Mouse (Mus musculus): ENCODE results near the gene Rabif. TPM values are rescaled to one million over a fixed set of nuclear protein-coding genes. Genes with fewer than 3 reads are reported as not detected.
"Not testable (repeated sequence)": the region's sequence is repeated elsewhere in the genome, so short reads cannot be mapped to it uniquely, and the experiment has no call there.

Rabif gene
- polyA plus RNA-seq, 1 experiment from 2014 or later: 54.9 TPM

DNA sequence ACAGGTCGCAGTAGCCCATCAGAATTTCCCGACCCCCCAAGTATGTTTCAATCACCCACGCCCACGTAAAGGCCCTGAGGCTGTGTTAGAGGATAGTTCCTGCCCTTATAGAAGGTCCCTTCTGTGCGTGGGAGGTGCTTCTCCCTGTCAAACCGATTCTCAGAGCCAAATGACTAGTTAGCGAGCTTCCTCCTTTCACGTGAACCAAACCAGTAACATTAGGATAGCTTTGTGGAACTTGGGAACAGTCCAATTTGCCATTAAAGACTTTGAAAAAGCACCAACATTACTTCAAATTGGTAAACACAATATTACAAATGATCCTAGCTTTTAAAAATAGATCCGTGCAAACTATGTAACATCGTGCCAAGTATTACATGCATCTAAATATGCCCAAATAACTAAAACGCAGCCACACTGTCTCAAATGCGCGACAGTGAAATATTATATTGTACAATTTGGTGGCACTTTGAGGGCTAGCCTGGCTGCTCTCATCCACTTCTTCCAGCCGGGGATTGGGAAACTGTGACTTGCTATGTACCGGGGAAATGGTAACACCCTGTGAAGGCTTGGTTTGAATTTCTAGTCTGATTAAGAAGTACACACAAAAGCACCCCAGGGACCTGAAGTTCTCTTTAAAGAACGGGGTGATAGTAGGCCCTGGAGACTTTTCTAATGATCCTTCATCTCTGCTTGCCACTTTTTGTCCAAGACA lies 19.6 kb downstream of the Rabif start:
- no peak for ATAC-seq
- peaks cover 40% of the 10 kb centered on the region for H3K27me3 ChIP-seq
- 42% methylated on average over 16 of the region's 16 CpGs for WGBS
- H3K4me2 ChIP-seq (replicated peaks): peak overlapping the region; percentile 65
- peaks cover 28% of the 10 kb centered on the region for H3K4me1 ChIP-seq (replicated peaks)
- peaks cover 6% of the 10 kb centered on the region for H3K36me3 ChIP-seq
- no peak overlapping the region for H3K9ac ChIP-seq (replicated peaks)
- H3K27ac ChIP-seq: no peak overlapping the region
- peak overlapping the region; percentile 36; the same call in 1 of the 2 replicates for H3K4me3 ChIP-seq (replicated peaks)
- H3K9me3 ChIP-seq: no peaks in the 10 kb centered on the region

DNA sequence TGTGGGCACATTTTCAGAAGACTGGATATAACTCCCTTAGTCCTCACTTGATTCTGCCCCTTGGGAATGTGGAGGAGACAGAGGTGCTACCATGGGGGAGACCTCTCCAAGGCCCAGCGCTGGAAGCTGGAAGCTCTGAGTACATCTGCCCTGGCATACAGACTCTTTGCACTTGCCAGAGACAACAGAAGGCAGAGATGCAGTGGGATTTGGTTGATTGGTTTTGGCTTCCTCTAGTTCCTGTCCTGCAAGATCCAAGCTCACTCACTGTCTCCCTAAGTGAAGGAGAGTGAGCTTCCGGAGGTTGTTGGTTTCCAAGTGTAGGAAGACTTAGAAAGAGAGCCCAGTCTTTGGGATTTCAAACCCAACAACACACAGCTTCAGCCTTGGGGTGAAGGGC lies 21.4 kb downstream of the Rabif start:
- ATAC-seq: no peak
- peaks cover 40% of the 10 kb centered on the region for H3K27me3 ChIP-seq
- 78% methylated on average over 2 of the region's 2 CpGs for WGBS
- H3K4me2 ChIP-seq (replicated peaks): no peak overlapping the region
- H3K4me3 ChIP-seq (replicated peaks): no peak overlapping the region
- no peaks in the 10 kb centered on the region for H3K36me3 ChIP-seq
- no peaks in the 10 kb centered on the region for H3K9me3 ChIP-seq
- H3K27ac ChIP-seq: peak overlapping the region; percentile 7; the same call in 1 of the 2 replicates
- peaks cover 28% of the 10 kb centered on the region for H3K4me1 ChIP-seq (replicated peaks)
- no peak overlapping the region for H3K9ac ChIP-seq (replicated peaks)

DNA sequence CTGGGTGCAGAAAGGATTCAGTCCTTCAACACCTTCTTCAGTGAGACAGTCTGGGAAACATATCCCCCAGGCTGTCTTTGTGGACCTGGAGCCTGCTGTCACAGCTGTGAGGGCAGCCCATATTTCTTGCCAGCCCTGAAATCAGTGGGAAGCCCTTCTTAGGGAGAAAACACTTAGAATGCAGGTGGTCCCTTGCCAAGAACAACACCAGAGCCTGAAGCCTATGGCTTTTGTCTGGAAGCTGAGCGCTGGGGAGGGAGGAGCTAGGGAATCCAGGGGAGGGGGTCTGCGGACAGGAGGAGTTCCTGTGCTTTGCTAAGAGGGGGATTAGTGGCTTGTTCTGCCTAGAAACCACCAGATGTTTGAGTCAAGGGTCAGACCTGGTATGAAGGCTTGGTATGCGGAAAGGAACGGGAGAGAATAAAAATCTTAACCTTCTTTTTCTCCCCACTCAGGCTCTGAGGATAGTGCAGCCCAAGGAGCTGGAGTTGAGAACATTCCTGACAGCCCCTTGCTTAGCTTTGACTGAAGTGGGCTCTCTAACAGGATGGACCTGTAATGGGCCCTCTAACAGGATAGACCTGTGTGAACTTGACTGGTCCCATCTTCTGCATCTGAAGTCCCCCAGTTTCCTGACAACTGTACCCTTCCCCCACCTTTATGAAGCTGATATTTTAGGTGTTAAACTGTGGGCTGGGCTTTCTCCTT lies 22.2 kb downstream of the Rabif start:
- WGBS: 11% methylated on average over 4 of the region's 4 CpGs

DNA sequence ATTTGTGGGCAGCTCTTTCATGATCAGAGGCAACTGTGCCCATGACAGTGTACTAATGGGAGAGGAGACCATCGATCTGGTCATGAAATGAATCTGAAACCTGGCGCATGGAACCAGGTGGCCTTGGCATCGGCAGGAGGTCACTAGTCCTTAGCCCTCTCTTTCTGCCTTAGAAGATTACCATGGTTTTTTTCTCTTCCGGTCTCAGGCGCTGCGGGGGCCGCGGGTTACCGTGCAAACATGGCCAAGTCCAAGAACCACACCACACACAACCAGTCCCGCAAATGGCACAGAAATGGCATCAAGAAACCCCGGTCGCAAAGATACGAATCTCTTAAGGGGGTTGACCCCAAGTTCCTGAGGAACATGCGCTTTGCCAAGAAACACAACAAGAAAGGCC lies 23.4 kb downstream of the Rabif start:
- not testable (repeated sequence) for H3K9ac ChIP-seq (replicated peaks); H3K4me3 ChIP-seq (replicated peaks); ATAC-seq; H3K27ac ChIP-seq; H3K9me3 ChIP-seq; H3K36me3 ChIP-seq; H3K4me2 ChIP-seq (replicated peaks)
- Histone ChIP-seq H3K27me3 (peaks cover 23% of the 10 kb centered on the region), H3K4me1 (replicated peaks) (peaks cover 18% of the 10 kb centered on the region)
- 97% methylated on average over 14 of the region's 14 CpGs for WGBS

More for the DNA sequence above, 22.2 kb downstream of the Rabif start:
- no peaks in the 10 kb centered on the region for H3K36me3 ChIP-seq
- H3K9me3 ChIP-seq: no peaks in the 10 kb centered on the region
- H3K27me3 ChIP-seq: peaks cover 35% of the 10 kb centered on the region
- no peak overlapping the region for H3K4me3 ChIP-seq (replicated peaks)
- peak; percentile 62; the same call in 1 of the 2 replicates for ATAC-seq
- H3K4me1 ChIP-seq (replicated peaks): peaks cover 28% of the 10 kb centered on the region
- H3K27ac ChIP-seq: peak overlapping the region; percentile 7; the same call in 1 of the 2 replicates
- H3K9ac ChIP-seq (replicated peaks): no peak overlapping the region
- H3K4me2 ChIP-seq (replicated peaks): no peak overlapping the region

DNA sequence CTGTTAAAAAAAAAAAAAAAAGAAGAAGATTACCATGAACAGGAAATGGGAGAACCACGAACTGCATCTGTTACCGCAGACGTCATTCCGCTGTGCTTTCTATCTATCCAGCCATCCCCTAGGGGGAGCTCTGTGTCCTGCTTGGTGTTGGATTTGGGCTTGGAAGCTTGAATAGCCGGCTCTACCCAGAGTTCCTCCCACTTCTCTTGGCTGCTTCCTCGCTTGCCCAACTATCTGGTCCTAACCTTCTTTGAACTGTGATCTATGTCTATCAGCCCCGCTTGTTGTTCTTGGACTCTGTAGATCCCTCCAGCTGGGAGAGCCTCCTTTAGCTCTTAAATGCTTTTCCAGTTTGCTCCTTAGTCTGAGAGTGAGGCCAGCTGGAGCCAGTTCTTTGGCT lies 24.2 kb downstream of the Rabif start:
- Histone ChIP-seq H3K27ac (no peak overlapping the region), H3K27me3 (peaks cover 15% of the 10 kb centered on the region), H3K4me2 (replicated peaks) (no peak overlapping the region), H3K9ac (replicated peaks) (no peak overlapping the region), H3K4me1 (replicated peaks) (peaks cover 11% of the 10 kb centered on the region), H3K9me3 (no peaks in the 10 kb centered on the region), H3K4me3 (replicated peaks) (no peak overlapping the region), H3K36me3 (no peaks in the 10 kb centered on the region)
- ATAC-seq: 0 out of 2 replicates have a peak, but pooled peaks have one; percentile 45
- 17% methylated on average over 7 of the region's 7 CpGs for WGBS

DNA sequence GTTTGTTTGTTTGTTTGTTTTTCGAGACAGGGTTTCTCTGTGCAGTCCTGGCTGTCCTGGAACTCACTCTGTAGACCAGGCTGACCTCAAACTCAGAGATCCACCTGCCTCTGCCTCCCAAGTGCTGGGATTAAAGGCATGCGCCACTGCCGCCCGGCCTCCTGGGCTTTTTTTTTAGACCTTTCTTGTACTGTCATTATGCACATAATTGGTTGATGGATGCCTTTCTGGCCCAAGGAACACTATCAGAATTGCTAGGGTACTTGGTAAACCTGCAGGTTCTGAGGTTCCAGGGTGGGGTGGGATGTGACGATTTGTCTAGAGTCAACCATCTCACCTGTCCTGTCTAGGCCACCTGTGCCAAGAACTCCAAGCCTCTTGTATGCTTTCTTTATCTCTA lies 24.8 kb downstream of the Rabif start:
- Histone ChIP-seq H3K27me3 (peaks cover 11% of the 10 kb centered on the region), H3K4me1 (replicated peaks) (peaks cover 11% of the 10 kb centered on the region)
- H3K4me2 ChIP-seq (replicated peaks); H3K9ac ChIP-seq (replicated peaks); H3K9me3 ChIP-seq; H3K4me3 ChIP-seq (replicated peaks); H3K27ac ChIP-seq; ATAC-seq; H3K36me3 ChIP-seq: not testable (repeated sequence)
- 95% methylated on average over 5 of the region's 5 CpGs for WGBS

DNA sequence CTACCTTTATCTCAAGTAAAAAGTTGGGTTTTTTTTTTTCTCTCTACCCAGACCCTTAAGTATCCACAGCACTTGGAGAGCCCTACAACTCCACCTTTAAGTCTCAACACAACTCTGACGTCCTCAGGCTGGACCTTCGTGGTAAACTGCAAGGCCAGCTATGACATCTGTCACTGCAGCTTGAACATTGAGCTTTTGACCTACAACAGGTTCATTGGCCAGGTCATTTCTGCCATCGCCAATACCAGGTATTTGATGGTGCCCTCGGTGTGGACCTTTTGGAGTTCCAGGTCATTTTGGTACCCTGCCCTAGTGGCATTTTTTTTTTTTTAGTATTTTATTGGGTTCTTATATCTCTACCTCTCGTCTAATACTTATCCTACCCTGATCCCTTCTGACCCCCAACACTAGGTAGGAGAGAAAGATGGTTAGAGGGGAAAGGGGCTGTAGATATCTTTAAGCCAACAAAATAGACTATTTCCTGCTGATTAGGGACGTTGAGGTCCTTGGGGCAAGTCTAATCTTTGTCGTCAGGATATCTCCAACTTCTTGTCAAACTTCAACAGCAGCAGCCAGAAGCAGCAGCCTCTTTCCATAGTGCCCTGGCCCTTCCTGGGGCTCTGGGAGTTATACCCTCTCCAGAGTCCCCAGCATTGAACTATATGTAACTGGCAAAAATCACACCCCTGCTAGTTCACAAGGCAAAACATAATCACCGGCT lies 25.7 kb downstream of the Rabif start:
- no peak for ATAC-seq
- WGBS: 79% methylated on average over 8 of the region's 8 CpGs
- Histone ChIP-seq H3K27me3 (peaks cover 1% of the 10 kb centered on the region; the same call in 1 of the 2 replicates), H3K4me3 (replicated peaks) (no peak overlapping the region), H3K4me1 (replicated peaks) (peaks cover 11% of the 10 kb centered on the region), H3K9ac (replicated peaks) (no peak overlapping the region), H3K4me2 (replicated peaks) (no peak overlapping the region), H3K27ac (no peak overlapping the region), H3K36me3 (no peaks in the 10 kb centered on the region), H3K9me3 (no peaks in the 10 kb centered on the region)

DNA sequence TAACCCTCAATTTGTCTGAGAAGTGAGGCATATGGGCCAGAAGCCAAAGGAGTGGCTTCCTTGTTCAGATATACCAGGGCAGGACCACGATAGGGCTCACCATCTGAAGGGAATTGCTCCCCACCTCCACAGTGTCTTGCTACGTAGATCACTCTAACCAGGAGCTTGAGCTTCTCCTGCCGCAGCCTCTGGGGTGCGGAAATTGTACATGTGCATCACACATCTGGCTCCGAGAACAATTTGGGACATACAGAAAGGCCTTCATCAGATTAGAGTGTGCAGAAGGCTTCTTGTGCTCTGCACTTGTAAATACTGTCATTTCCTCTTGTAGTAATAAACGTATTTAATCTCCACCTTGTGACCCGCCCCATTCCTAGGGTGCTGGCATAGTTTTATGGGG lies 26.7 kb downstream of the Rabif start:
- Histone ChIP-seq H3K4me1 (replicated peaks) (peaks cover 9% of the 10 kb centered on the region), H3K9ac (replicated peaks) (no peak overlapping the region), H3K27me3 (no peaks in the 10 kb centered on the region), H3K4me3 (replicated peaks) (no peak overlapping the region), H3K4me2 (replicated peaks) (no peak overlapping the region), H3K27ac (no peak overlapping the region), H3K9me3 (no peaks in the 10 kb centered on the region), H3K36me3 (no peaks in the 10 kb centered on the region)
- no peak for ATAC-seq
- 85% methylated on average over 7 of the region's 7 CpGs for WGBS

DNA sequence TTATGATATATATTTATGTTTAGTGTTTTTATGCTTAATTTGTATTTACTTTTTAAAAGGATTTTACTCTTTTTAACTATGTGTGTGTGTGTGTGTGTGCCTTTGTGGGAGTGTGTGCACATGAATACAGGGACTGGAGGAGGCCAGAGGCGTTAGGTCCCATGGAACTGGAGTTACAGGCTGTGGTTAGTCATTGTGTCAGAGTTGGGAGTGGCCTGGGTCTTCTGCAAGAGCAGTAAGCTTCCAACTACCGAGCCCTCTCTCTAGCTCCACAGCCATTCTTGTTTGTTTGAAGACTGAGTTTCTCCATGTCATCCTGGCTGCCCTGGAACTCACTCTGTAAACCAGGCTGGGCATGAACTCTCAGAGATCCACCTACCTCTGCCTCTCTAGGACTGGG lies 27.9 kb downstream of the Rabif start:
- Histone ChIP-seq H3K4me1 (replicated peaks) (no peaks in the 10 kb centered on the region), H3K4me2 (replicated peaks) (no peak overlapping the region), H3K9me3 (no peaks in the 10 kb centered on the region), H3K9ac (replicated peaks) (no peak overlapping the region), H3K27me3 (no peaks in the 10 kb centered on the region), H3K36me3 (no peaks in the 10 kb centered on the region), H3K4me3 (replicated peaks) (no peak overlapping the region), H3K27ac (no peak overlapping the region)
- no peak for ATAC-seq
- WGBS: 59% methylated on average over 2 of the region's 2 CpGs

DNA sequence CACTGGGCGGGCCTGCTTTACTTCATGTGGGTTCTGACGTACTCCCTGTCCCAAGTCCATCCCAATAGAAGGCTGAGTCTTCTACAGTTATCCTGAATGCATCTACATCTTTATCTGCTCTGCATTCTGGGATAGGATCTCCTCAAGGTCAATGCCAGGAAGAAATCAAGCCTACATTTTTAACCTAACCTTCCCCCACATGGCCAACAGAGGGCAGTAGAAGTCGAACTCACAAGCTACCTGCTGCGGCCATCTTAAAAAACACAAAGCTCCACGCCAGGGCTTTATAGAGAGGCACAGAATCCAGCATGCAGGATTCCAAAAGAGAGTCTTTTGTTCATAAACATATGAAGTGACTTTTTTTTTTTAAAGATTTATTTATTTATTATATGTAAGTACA lies 30.0 kb downstream of the Rabif start:
- Histone ChIP-seq H3K9me3 (no peaks in the 10 kb centered on the region), H3K4me2 (replicated peaks) (no peak overlapping the region), H3K27me3 (no peaks in the 10 kb centered on the region), H3K9ac (replicated peaks) (no peak overlapping the region), H3K27ac (no peak overlapping the region), H3K4me1 (replicated peaks) (no peaks in the 10 kb centered on the region), H3K4me3 (replicated peaks) (no peak overlapping the region), H3K36me3 (no peaks in the 10 kb centered on the region)
- 71% methylated on average over 5 of the region's 5 CpGs for WGBS
- no peak for ATAC-seq

DNA sequence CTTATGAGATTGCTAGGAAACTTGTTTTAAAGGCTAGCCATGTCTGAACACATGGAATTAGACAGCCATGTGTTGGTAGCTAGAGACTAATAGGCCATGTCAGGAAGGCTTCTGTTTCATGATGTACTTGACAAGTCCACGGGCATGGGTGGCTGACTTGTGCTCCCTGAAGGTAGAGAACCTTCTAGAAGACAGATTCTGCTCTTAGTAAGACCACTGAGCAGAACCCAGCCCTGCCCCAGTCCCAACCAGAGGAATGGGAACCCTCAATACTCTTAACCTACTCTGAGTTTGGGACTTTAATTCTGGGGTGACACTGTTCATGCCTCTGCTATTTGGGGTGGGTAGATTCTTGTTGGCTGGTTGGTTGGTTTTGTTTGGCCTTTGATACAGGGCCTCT lies 30.6 kb downstream of the Rabif start:
- Histone ChIP-seq H3K27me3 (no peaks in the 10 kb centered on the region), H3K9me3 (no peaks in the 10 kb centered on the region), H3K4me2 (replicated peaks) (no peak overlapping the region), H3K27ac (no peak overlapping the region), H3K4me3 (replicated peaks) (no peak overlapping the region), H3K9ac (replicated peaks) (no peak overlapping the region), H3K36me3 (no peaks in the 10 kb centered on the region), H3K4me1 (replicated peaks) (no peaks in the 10 kb centered on the region)
- WGBS: 84% methylated on average over 1 of the region's 1 CpGs
- no peak for ATAC-seq

DNA sequence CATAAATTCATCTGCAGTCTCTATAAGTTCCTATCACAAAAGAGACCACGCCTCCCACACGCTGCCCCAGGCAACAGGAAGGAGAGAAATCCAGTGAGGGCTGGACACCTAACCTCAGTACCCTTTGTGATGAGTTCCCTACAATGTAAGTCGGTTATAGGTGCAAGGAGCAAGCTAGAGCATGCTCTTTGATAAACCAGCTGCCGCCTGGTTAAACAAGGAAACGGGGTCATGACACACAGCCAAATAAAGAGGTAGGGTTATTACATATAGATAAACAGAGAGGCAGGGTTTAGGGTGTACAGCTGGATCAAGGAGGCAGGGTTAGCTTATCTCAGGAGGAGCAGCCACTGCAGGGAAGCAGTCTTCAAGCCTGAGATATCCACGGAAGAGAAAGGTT lies 32.3 kb downstream of the Rabif start:
- H3K9me3 ChIP-seq: no peaks in the 10 kb centered on the region
- no peak overlapping the region for H3K9ac ChIP-seq (replicated peaks)
- H3K36me3 ChIP-seq: no peaks in the 10 kb centered on the region
- no peak for ATAC-seq
- WGBS: 91% methylated on average over 6 of the region's 6 CpGs
- no peak overlapping the region for H3K4me2 ChIP-seq (replicated peaks)
- no peaks in the 10 kb centered on the region for H3K4me1 ChIP-seq (replicated peaks)
- H3K4me3 ChIP-seq (replicated peaks): no peak overlapping the region
- H3K27me3 ChIP-seq: no peaks in the 10 kb centered on the region
- H3K27ac ChIP-seq: no peak overlapping the region
